Mouse (Mus musculus) MEL (cell line): ENCODE measurements at regions not wholly inside any gene's neighbourhood (a gene's known extent, or its start where the extent isn't known, plus 50 kb on each side); places are given as distances from the start of the nearest gene placed in this dataset.

Experiments
- DNase-seq: peaks from one replicate; pipeline ENCODE4 v3.0.0; 2011; ENCODE audit warnings: low read depth, low spot score
- H3K27ac ChIP-seq: 2 replicates; pipeline ENCODE4 v1.5.1; 2012; ENCODE audit warnings: low read depth, mild to moderate bottlenecking, control low read depth, low read length, moderate library complexity; ENCODE audit not compliant: control insufficient read depth
- H3K27me3 ChIP-seq, 2 experiments: fragments of 150-350 bp in 1 of 2; sonication (generic) in 1 of 2; 2 replicates each; pipeline ENCODE4 v1.6.1; 2012; ENCODE audit warnings: low read length in 2 of 2, mild to moderate bottlenecking in 2 of 2, improper control_type of control experiment in 1 of 2, moderate library complexity in 1 of 2; ENCODE audit not compliant: insufficient read depth in 2 of 2, control insufficient read depth in 1 of 2
- H3K36me3 ChIP-seq, 2 experiments: 2 replicates each; pipeline ENCODE4 v1.6.1; 2012 to 2014; ENCODE audit warnings: low read length in 2 of 2, improper control_type of control experiment in 1 of 2, inconsistent platforms in 1 of 2, mild to moderate bottlenecking in 1 of 2; ENCODE audit not compliant: insufficient read depth in 2 of 2, control insufficient read depth in 1 of 2
- H3K4me1 ChIP-seq, 2 experiments: fragments of 150-350 bp in 1 of 2; sonication (generic) in 1 of 2; 2 replicates each; pipeline ENCODE4 v1.6.1; 2012; ENCODE audit warnings: low read length in 2 of 2, improper control_type of control experiment in 1 of 2, mild to moderate bottlenecking in 1 of 2; ENCODE audit not compliant: insufficient read depth in 2 of 2, control insufficient read depth in 1 of 2
- H3K4me3 ChIP-seq, 2 experiments: fragments of 150-350 bp in 1 of 2; sonication (generic) in 1 of 2; 2 replicates each; pipeline ENCODE4 v1.5.1; 2012; ENCODE audit warnings: low read depth in 2 of 2, low read length in 2 of 2, mild to moderate bottlenecking in 2 of 2, moderate library complexity in 2 of 2, control low read depth in 1 of 2, improper control_type of control experiment in 1 of 2; ENCODE audit not compliant: control insufficient read depth in 1 of 2, insufficient read depth in 1 of 2
- H3K79me2 ChIP-seq: 2 replicates; pipeline ENCODE4 v1.6.1; 2012; ENCODE audit warnings: mild to moderate bottlenecking, low read length, moderate library complexity; ENCODE audit not compliant: control insufficient read depth, poor library complexity, insufficient read depth
- H3K9ac ChIP-seq: 2 replicates; pipeline ENCODE4 v1.6.1; 2012; ENCODE audit warnings: low read depth, mild to moderate bottlenecking, control low read depth, low read length, moderate library complexity; ENCODE audit not compliant: control insufficient read depth, poor library complexity, severe bottlenecking
- H3K9me3 ChIP-seq: fragments of 150-350 bp; sonication (generic); replicated peaks from 2 replicates; pipeline ENCODE4 v1.6.1; 2012; ENCODE audit warnings: mild to moderate bottlenecking, low read length, improper control_type of control experiment, moderate library complexity; ENCODE audit not compliant: insufficient read depth
- BHLHE40 ChIP-seq: IDR thresholded peaks from 2 replicates; pipeline ENCODE4 v1.6.1; 2012; ENCODE audit warnings: low read depth, mild to moderate bottlenecking, inconsistent platforms, low read length, improper control_type of control experiment, borderline replicate concordance
- CHD1 ChIP-seq: IDR thresholded peaks from 2 replicates; pipeline ENCODE4 v1.6.1; 2012; ENCODE audit warnings: low read depth, mild to moderate bottlenecking, inconsistent platforms, low read length, improper control_type of control experiment
- CHD2 ChIP-seq: IDR thresholded peaks from 2 replicates; pipeline ENCODE4 v1.6.1; 2011; ENCODE audit warnings: low read length, improper control_type of control experiment
- CTCF ChIP-seq, 3 experiments: IDR thresholded peaks in 2 of 3; conservative IDR thresholded peaks in 1 of 3; 2 replicates each; pipeline ENCODE4 v1.5.1; 2011 to 2012; ENCODE audit warnings: low read length in 3 of 3, low read depth in 2 of 3, mild to moderate bottlenecking in 2 of 3, improper control_type of control experiment in 1 of 3, inconsistent platforms in 1 of 3, mixed read lengths in 1 of 3, moderate library complexity in 1 of 3; ENCODE audit not compliant: control insufficient read depth in 1 of 3, insufficient read depth in 1 of 3, poor library complexity in 1 of 3, severe bottlenecking in 1 of 3
- E2F4 ChIP-seq: IDR thresholded peaks from 2 replicates; pipeline ENCODE4 v1.6.1; 2011; ENCODE audit warnings: low read depth, low read length, improper control_type of control experiment, borderline replicate concordance
- ELF1 ChIP-seq: IDR thresholded peaks from 2 replicates; pipeline ENCODE4 v1.6.1; 2014; ENCODE audit warnings: low read depth, mild to moderate bottlenecking, inconsistent platforms, low read length, improper control_type of control experiment, moderate library complexity
- EP300 ChIP-seq, 2 experiments: IDR thresholded peaks; 2 replicates each; pipeline ENCODE4 v1.6.1; 2011; ENCODE audit warnings: improper control_type of control experiment in 2 of 2, low read length in 2 of 2, low read depth in 1 of 2, mild to moderate bottlenecking in 1 of 2
- ETS1 ChIP-seq: IDR thresholded peaks from 2 replicates; pipeline ENCODE4 v1.6.1; 2012; ENCODE audit warnings: low read depth, mild to moderate bottlenecking, inconsistent platforms, low read length, improper control_type of control experiment, moderate library complexity
- GABPA ChIP-seq: IDR thresholded peaks from 2 replicates; pipeline ENCODE4 v1.6.1; 2012; ENCODE audit warnings: low read depth, mild to moderate bottlenecking, inconsistent platforms, low read length, improper control_type of control experiment, moderate library complexity
- GATA1 ChIP-seq: IDR thresholded peaks from 2 replicates; pipeline ENCODE4 v1.6.1; 2011; ENCODE audit warnings: low read depth, low read length, improper control_type of control experiment
- HCFC1 ChIP-seq: IDR thresholded peaks from 2 replicates; pipeline ENCODE4 v1.6.1; 2012; ENCODE audit warnings: low read depth, mild to moderate bottlenecking, inconsistent platforms, low read length, improper control_type of control experiment, moderate library complexity
- JUND ChIP-seq: IDR thresholded peaks from 2 replicates; pipeline ENCODE4 v1.6.1; 2011; ENCODE audit warnings: low read depth, mild to moderate bottlenecking, improper control_type of control experiment, low read length
- KAT2A ChIP-seq: conservative IDR thresholded peaks from 2 replicates; pipeline ENCODE4 v1.6.1; 2012; ENCODE audit warnings: low read depth, low read length, improper control_type of control experiment, inconsistent platforms
- MAFK ChIP-seq: IDR thresholded peaks from 2 replicates; pipeline ENCODE4 v1.6.1; 2011; ENCODE audit warnings: low read depth, mild to moderate bottlenecking, low read length, improper control_type of control experiment, borderline replicate concordance
- MAX ChIP-seq: IDR thresholded peaks from 2 replicates; pipeline ENCODE4 v1.6.1; 2011; ENCODE audit warnings: low read length, improper control_type of control experiment
- MAZ ChIP-seq: IDR thresholded peaks from 2 replicates; pipeline ENCODE4 v1.6.1; 2012; ENCODE audit warnings: low read depth, mild to moderate bottlenecking, inconsistent platforms, low read length, improper control_type of control experiment
- MEF2A ChIP-seq: IDR thresholded peaks from 2 replicates; pipeline ENCODE4 v1.6.1; 2014; ENCODE audit warnings: low read depth, mild to moderate bottlenecking, inconsistent platforms, low read length, improper control_type of control experiment; ENCODE audit not compliant: poor library complexity, insufficient replicate concordance, severe bottlenecking; ENCODE audit errors: extremely low read depth
- MXI1 ChIP-seq: IDR thresholded peaks from 2 replicates; pipeline ENCODE4 v1.6.1; 2011; ENCODE audit warnings: mild to moderate bottlenecking, low read depth, low read length, improper control_type of control experiment
- MYB ChIP-seq: IDR thresholded peaks from 2 replicates; pipeline ENCODE4 v1.6.1; 2011; ENCODE audit warnings: mild to moderate bottlenecking, low read depth, low read length, improper control_type of control experiment
- MYC ChIP-seq: IDR thresholded peaks from 2 replicates; pipeline ENCODE4 v1.6.1; 2011; ENCODE audit warnings: low read depth, mild to moderate bottlenecking, low read length, improper control_type of control experiment, moderate library complexity
- NELFE ChIP-seq: IDR thresholded peaks from 2 replicates; pipeline ENCODE4 v1.6.1; 2011; ENCODE audit warnings: low read depth, low read length, improper control_type of control experiment
- POLR2A ChIP-seq, 2 experiments: IDR thresholded peaks; 2 replicates each; pipeline ENCODE4 v1.6.1; 2011 to 2012; ENCODE audit warnings: low read length in 2 of 2, mild to moderate bottlenecking in 2 of 2, control low read depth in 1 of 2, improper control_type of control experiment in 1 of 2, low read depth in 1 of 2, moderate library complexity in 1 of 2; ENCODE audit not compliant: control insufficient read depth in 1 of 2, insufficient read depth in 1 of 2, poor library complexity in 1 of 2
- POLR2AphosphoS2 ChIP-seq: IDR thresholded peaks from 2 replicates; pipeline ENCODE4 v1.6.1; 2011; ENCODE audit warnings: low read length, improper control_type of control experiment
- POLR2AphosphoS5 ChIP-seq: IDR thresholded peaks from 2 replicates; pipeline ENCODE4 v1.6.1; 2012; ENCODE audit warnings: low read depth, borderline replicate concordance, mild to moderate bottlenecking, inconsistent platforms, low read length, moderate library complexity, mixed read lengths
- RAD21 ChIP-seq: IDR thresholded peaks from 2 replicates; pipeline ENCODE4 v1.6.1; 2011; ENCODE audit warnings: mild to moderate bottlenecking, low read depth, low read length, improper control_type of control experiment
- RCOR1 ChIP-seq: IDR thresholded peaks from 2 replicates; pipeline ENCODE4 v1.6.1; 2012; ENCODE audit warnings: low read depth, mild to moderate bottlenecking, inconsistent platforms, low read length, improper control_type of control experiment
- SIN3A ChIP-seq: IDR thresholded peaks from 2 replicates; pipeline ENCODE4 v1.6.1; 2012; ENCODE audit warnings: low read length, improper control_type of control experiment, inconsistent platforms
- SMC3 ChIP-seq: IDR thresholded peaks from 2 replicates; pipeline ENCODE4 v1.6.1; 2011; ENCODE audit warnings: low read depth, low read length, improper control_type of control experiment
- TAL1 ChIP-seq: IDR thresholded peaks from 2 replicates; pipeline ENCODE4 v1.6.1; 2012; ENCODE audit warnings: mild to moderate bottlenecking, inconsistent platforms, low read length, moderate library complexity, mixed read lengths
- TBP ChIP-seq: IDR thresholded peaks from 2 replicates; pipeline ENCODE4 v1.8.0; 2011; ENCODE audit warnings: low read depth, low read length, improper control_type of control experiment
- UBTF ChIP-seq: IDR thresholded peaks from 2 replicates; pipeline ENCODE4 v1.6.1; 2012; ENCODE audit warnings: low read depth, mild to moderate bottlenecking, inconsistent platforms, low read length, improper control_type of control experiment, moderate library complexity, borderline replicate concordance; ENCODE audit not compliant: insufficient read depth
- USF1 ChIP-seq: IDR thresholded peaks from 2 replicates; pipeline ENCODE4 v1.6.1; 2014; ENCODE audit warnings: low read depth, mild to moderate bottlenecking, inconsistent platforms, low read length, improper control_type of control experiment, moderate library complexity
- USF2 ChIP-seq, 2 experiments: IDR thresholded peaks; 2 replicates each; pipeline ENCODE4 v1.6.1; 2011 to 2012; ENCODE audit warnings: improper control_type of control experiment in 2 of 2, low read length in 2 of 2, borderline replicate concordance in 1 of 2, inconsistent platforms in 1 of 2, low read depth in 1 of 2, mild to moderate bottlenecking in 1 of 2; ENCODE audit not compliant: insufficient read depth in 1 of 2
- ZC3H11A ChIP-seq: IDR thresholded peaks from 2 replicates; pipeline ENCODE4 v1.6.1; 2012; ENCODE audit warnings: low read depth, mild to moderate bottlenecking, inconsistent platforms, low read length, improper control_type of control experiment
- ZKSCAN1 ChIP-seq: IDR thresholded peaks from 2 replicates; pipeline ENCODE4 v1.6.1; 2012; ENCODE audit warnings: low read depth, mild to moderate bottlenecking, inconsistent platforms, low read length, improper control_type of control experiment, moderate library complexity
- ZNF384 ChIP-seq: IDR thresholded peaks from 2 replicates; pipeline ENCODE4 v1.6.1; 2012; ENCODE audit warnings: low read depth, mild to moderate bottlenecking, inconsistent platforms, low read length, improper control_type of control experiment

GRCm38 (mm10) chr1:151079614-151080360 is 86.6 kb upstream of the Hmcn1 start:
- Histone ChIP-seq H3K9me3 (no peaks in the 10 kb centered on the region), H3K27ac (peak overlapping the region; percentile 91), H3K27me3 (no peaks in the 10 kb centered on the region), H3K9ac (peak overlapping the region; percentile 54), H3K36me3 (peaks cover 0 to 13% of the 10 kb centered on the region in 2 experiments; a peak in 2 of 4 replicates), H3K4me3 (peak overlapping the region; percentile 44 to 52), H3K79me2 (no peaks in the 10 kb centered on the region), H3K4me1 (peaks cover 16 to 20% of the 10 kb centered on the region in 2 experiments)
- DNase-seq: peak; percentile 81
- TF ChIP-seq KAT2A (no peak), ELF1 (0 out of 2 replicates have a peak, but pooled peaks have one; percentile 23), USF1 (no peak), ETS1 (peak; percentile 88), ZC3H11A (peak; percentile 22; the same call in 1 of the 2 replicates), ZNF384 (no peak; the same call in 1 of the 2 replicates), SIN3A (peak; percentile 73), BHLHE40 (peak; percentile 61; the same call in 1 of the 2 replicates), USF2 (IDR thresholded peaks at IDR 0.05; ENCODE audit: borderline replicate concordance in 1 of 2, insufficient read depth in 1 of 2, low read depth in 1 of 2, low read length in 2 of 2) (no peak), RCOR1 (peak; percentile 80), CHD2 (no peak), POLR2AphosphoS2 (no peak; the same call in 1 of the 2 replicates), JUND (0 out of 2 replicates have a peak, but pooled peaks have one; percentile 39), MEF2A (no peak), GABPA (no peak), MAX (no peak), GATA1 (peak; percentile 95), TAL1 (peak; percentile 64), HCFC1 (0 out of 2 replicates have a peak, but pooled peaks have one; percentile 22), NELFE (no peak), CTCF (IDR thresholded peaks at IDR 0.05 in 2 of 3, conservative IDR thresholded peaks at IDR 0.05 in 1 of 3; ENCODE audit: control insufficient read depth in 1 of 3, insufficient read depth in 1 of 3, low read depth in 2 of 3, low read length in 3 of 3, poor library complexity in 1 of 3, severe bottlenecking in 1 of 3) (no peak), POLR2AphosphoS5 (no peak), E2F4 (no peak), TBP (no peak; the same call in 1 of the 2 replicates), MAFK (peak; percentile 47; the same call in 1 of the 2 replicates), MYB (no peak), UBTF (no peak), RAD21 (peak; percentile 1; the same call in 1 of the 2 replicates), ZKSCAN1 (no peak), MAZ (peak; percentile 54; the same call in 1 of the 2 replicates), CHD1 (no peak), MXI1 (no peak; the same call in 1 of the 2 replicates), POLR2A (IDR thresholded peaks at IDR 0.05; ENCODE audit: control insufficient read depth in 1 of 2, insufficient read depth in 1 of 2, low read depth in 1 of 2, low read length in 2 of 2, poor library complexity in 1 of 2) (peak in 1 of 2 experiments; percentile 44; a peak in 1 of 4 replicates), SMC3 (peak; percentile 23), EP300 (IDR thresholded peaks at IDR 0.05; ENCODE audit: low read depth in 1 of 2, low read length in 2 of 2) (peak; percentile 92), MYC (peak; percentile 15; the same call in 1 of the 2 replicates)
